Mouse (Mus musculus) ES-Bruce4 (cell line): ENCODE measurements at regions not wholly inside any gene's neighbourhood (a gene's known extent, or its start where the extent isn't known, plus 50 kb on each side); places are given as distances from the start of the nearest gene placed in this dataset.

Experiments
- CTCF ChIP-seq: IDR thresholded peaks from one replicate; pipeline ENCODE4 v1.8.1; 2011; ENCODE audit warnings: low read depth, low read length
- POLR2A ChIP-seq: IDR thresholded peaks from one replicate; pipeline ENCODE4 v1.8.1; 2011; ENCODE audit warnings: low read length; ENCODE audit not compliant: insufficient read depth

DNA sequence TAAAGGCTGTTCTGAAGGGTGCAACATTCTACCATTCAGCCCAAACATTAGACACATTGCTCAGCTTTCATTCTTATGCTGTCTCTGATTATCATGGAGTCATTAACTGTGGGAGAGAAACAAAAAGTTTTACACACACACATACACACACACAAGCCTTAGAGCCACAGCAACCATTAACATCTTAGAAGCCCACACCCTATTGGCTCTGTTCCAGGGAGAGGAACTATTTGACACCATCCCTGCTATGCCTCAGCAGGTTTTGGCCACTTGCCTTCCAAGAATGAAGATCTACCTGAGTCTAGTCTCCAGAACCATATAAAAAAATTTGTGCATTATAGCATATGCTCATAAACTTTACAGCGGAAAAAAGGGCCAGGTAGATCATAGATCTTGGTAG is 75.0 kb upstream of the Hpgd start:
- TF ChIP-seq CTCF (no peak), POLR2A (no peak)
